Mouse (Mus musculus) thymus, postnatal 10 days (tissue): ENCODE measurements around the gene Rsbn1.

Experiments used
- DNase-seq, 2 experiments: peaks; one replicate each; pipeline ENCODE4 v3.0.0; 2021; ENCODE audit warnings: low spot score in 2 of 2

Rsbn1 gene

GRCm38 (mm10) chr3:103914010-103914669 lies at the start of gene Rsbn1:
Gene Rsbn1 (plus strand): TSS chr3:103914120.
- DNase-seq: peak; percentile 93 to 99

GRCm38 (mm10) chr3:103864200-103864599 lies 49.7 kb upstream of the Rsbn1 start:
- no peak for DNase-seq

- DNase-seq: no peak
These were observed 46.4 kb upstream of the Rsbn1 start for GRCm38 (mm10) chr3:103867424-103867971.

- peak in 1 of 2 experiments; percentile 2 for DNase-seq
These were observed 45.9 kb upstream of the Rsbn1 start for GRCm38 (mm10) chr3:103868008-103868407.

- no peak for DNase-seq
These were observed 41.2 kb upstream of the Rsbn1 start for GRCm38 (mm10) chr3:103872663-103873098.

- DNase-seq: no peak
These were observed 39.6 kb upstream of the Rsbn1 start for GRCm38 (mm10) chr3:103874329-103874728.

- peak; percentile 38 to 45 for DNase-seq
These were observed 28.0 kb upstream of the Rsbn1 start for GRCm38 (mm10) chr3:103885946-103886345.

- DNase-seq: peak; percentile 39 to 66
These were observed 26.3 kb upstream of the Rsbn1 start for GRCm38 (mm10) chr3:103887581-103887980.

- DNase-seq: no peak
These were observed 20.5 kb upstream of the Rsbn1 start for GRCm38 (mm10) chr3:103893374-103893773.

- no peak for DNase-seq
These were observed 9.2 kb upstream of the Rsbn1 start for GRCm38 (mm10) chr3:103904705-103905104.

- no peak for DNase-seq
These were observed 6.4 kb upstream of the Rsbn1 start for GRCm38 (mm10) chr3:103907335-103908030.

- DNase-seq: no peak
These were observed 5.1 kb upstream of the Rsbn1 start for GRCm38 (mm10) chr3:103908781-103909180.

GRCm38 (mm10) chr3:103913451-103913961 lies 414 bp upstream of the Rsbn1 start:
- DNase-seq: peak; percentile 33 to 38

GRCm38 (mm10) chr3:103914732-103915508 lies 1.0 kb downstream of the Rsbn1 start:
- no peak for DNase-seq

GRCm38 (mm10) chr3:103915509-103915896 lies 1.6 kb downstream of the Rsbn1 start:
- DNase-seq: no peak

GRCm38 (mm10) chr3:103916205-103916838 lies 2.4 kb downstream of the Rsbn1 start:
- no peak for DNase-seq

- no peak for DNase-seq
These were observed 2.9 kb downstream of the Rsbn1 start for GRCm38 (mm10) chr3:103916839-103917237.

- no peak for DNase-seq
These were observed 6.2 kb downstream of the Rsbn1 start for GRCm38 (mm10) chr3:103920094-103920493.

GRCm38 (mm10) chr3:103925302-103925701 lies 11.4 kb downstream of the Rsbn1 start:
- DNase-seq: no peak

- DNase-seq: peak in 1 of 2 experiments; percentile 37
These were observed 13.6 kb downstream of the Rsbn1 start for GRCm38 (mm10) chr3:103927511-103927910.

GRCm38 (mm10) chr3:103944794-103945562 lies 31.1 kb downstream of the Rsbn1 start:
- no peak for DNase-seq
